Mouse (Mus musculus): Measurements from ENCODE around the gene Dnajb11.

Dnajb11 gene

GRCm38 (mm10) chr16:22857431-22858113 is at the start of gene Dnajb11, which contains the start of gene Tbccd1:
Gene Dnajb11, plus strand, starts transcription at chr16:22857845.
Gene Tbccd1, minus strand, starts transcription at chr16:22857669.
- DNase-seq (ENCODE audit: low read depth, low spot score): peak; percentile 99

GRCm38 (mm10) chr16:22811477-22811876 is 46.2 kb upstream of the Dnajb11 start, which contains the start of gene Crygs:
Gene Crygs, minus strand, starts transcription at chr16:22811577.
- DNase-seq (ENCODE audit: low read depth, low spot score): no peak

DNA sequence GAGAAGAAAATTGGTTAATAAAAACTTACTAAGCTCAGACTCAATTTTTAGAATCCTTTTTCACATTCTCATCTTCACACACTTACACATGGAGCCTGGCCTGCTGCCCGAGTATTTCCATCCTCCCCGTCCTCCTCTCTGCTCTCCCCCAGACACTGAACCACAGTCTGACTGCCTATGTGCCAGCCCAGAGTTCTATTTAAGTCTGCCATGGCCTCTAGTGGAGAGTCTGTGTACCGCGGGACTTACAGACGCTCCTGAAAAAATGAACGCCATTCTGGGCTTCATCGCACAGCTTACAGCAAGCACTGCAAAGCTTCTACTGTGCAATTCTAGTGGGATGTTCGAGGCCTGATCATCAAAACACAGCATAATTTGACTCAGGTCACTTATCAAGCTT is 36.9 kb upstream of the Dnajb11 start:
- DNase-seq (ENCODE audit: low read depth, low spot score): peak; percentile 29

DNA sequence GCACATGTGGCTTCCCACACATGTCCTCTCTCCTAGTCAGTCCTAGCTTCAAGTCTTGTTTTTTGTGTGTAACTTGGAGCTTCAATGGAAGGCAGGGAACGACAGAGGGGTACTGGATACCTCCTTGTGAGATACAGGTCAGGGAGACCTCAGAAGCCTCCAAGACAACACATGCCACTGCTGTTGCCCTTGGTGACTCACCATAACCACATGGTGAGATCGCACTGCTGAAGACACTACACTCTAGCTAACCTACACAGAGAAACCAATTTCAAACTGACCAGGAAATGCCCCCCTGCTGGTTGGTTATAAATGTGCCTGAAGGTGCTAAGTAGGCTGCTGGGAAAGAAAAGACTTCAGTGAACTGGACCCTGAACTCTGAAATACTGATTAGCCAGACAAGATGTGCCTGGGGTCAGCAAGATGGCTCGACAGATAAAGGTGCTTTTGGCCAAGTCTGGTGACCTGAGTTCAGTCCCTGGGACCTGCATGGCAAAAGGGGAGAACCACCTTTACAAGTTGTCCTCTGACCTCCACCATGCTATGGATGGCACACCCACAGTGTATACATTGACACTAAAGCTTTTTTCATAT is 24.6 kb upstream of the Dnajb11 start:
- DNase-seq (ENCODE audit: low read depth, low spot score): no peak

DNA sequence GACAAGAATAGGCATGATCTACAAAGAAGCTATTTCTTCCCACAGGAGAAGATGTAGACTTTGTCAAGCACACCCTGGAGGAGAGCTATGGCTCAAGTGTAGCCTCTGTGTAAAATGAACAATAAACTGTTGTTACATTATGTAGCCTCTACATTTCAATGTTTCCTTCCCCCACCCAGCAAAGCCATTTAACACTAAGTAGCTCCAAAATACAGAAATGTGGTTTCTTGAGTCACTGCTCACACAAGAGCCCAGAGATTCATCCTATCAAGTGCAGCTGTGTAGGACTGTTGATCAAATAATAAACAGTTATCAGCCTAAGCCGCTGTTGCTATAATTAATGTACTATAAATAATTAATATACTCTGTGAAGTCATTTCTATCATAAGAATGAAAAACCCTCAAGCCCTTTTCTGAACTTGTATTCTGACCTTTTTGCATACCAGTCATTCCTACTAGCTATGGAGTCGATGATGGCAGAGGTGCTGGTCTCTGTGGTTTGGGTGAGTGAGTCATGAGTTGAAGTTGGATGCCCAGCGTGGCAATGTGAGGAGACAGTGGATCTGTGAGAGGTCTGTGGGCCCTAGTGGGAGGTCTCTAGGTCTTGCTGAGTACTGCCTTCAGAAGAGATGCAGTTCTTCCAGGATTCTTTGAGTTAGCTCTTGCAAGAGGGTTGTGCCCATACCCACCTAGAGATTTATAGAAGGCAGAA is 18.3 kb upstream of the Dnajb11 start:
- DNase-seq (ENCODE audit: low read depth, low spot score): no peak

DNA sequence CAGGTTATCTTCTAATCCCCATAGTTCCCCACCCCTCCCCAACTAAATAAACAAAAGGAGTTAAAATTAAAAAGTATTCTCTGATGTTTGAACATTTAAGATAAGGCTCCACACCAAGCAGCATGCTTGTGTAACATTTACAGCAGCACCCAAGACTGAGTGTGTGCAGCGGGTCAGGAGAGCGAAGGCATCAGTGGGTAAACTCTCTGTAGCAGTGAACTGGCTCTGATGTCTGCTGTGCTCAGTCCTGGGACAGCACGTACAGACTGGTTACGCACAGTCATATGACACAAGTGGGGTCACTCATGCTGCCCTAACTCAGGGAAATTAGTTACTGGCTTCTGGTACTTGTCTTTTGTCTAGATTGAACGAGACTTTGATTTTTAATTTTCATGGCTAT is 14.8 kb upstream of the Dnajb11 start:
- DNase-seq (ENCODE audit: low read depth, low spot score): no peak

- DNase-seq (ENCODE audit: low read depth, low spot score): peak; percentile 81
These were observed 13.4 kb upstream of the Dnajb11 start for GRCm38 (mm10) chr16:22844061-22844801.

DNA sequence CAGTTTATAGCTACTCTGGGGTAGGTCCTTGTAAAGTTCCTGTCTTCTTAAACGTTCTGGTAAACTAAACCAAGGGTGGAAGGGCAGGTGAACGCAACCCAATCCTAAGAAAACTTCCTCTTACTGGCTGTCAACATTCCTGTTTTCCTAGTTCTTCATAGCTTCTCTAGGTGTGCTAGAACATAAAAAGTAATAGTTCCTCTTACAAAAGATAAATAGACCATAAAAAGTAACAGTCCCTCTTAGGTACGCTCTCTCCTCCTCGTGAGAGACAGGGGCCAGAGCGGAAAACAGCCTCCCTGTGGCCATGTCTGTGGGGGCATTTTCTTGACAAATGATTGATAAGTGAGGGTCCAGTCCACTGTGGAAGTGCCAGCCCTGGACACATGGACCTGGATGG is 12.8 kb upstream of the Dnajb11 start:
- no peak for DNase-seq (ENCODE audit: low read depth, low spot score)

DNA sequence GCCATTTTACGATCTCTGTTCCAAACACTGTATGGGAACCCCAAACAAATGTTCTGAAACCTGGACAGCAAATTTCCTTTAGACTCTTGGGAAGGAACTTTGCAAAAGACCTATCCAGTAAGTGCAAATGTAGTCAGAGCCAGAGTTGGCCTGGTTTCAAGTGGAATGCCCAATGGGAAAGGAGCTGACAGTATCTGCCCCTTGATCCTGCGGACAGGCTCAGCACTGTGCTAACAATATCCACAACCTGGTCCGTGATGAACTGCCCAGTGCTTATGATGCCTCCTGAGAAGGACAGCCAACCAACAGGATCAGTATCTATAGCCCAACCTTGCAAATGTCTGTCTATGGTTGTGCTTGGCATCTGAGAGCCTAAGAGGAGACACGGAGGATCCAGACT is 12.2 kb upstream of the Dnajb11 start:
- DNase-seq (ENCODE audit: low read depth, low spot score): no peak

- DNase-seq (ENCODE audit: low read depth, low spot score): no peak
These were observed 10.0 kb upstream of the Dnajb11 start for GRCm38 (mm10) chr16:22847686-22848085.

DNA sequence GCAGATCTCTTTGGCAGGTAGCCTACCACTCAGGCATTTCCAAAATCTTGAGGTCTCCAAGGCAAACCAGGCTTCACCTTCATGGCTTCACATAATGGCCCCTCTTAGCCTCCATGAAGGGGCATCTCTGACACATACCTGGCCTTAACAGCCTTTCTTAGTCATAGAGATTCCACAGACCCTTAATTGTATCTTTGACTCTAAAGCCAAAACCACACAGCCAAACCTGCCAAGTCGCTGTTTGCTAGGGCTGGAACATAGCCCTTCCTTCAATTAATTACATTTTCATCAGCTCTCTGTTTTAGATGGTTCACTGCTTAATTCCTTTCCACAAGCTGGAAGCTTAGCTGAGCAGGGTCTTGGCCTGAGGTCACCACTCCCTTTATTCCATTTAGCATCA is 9.3 kb upstream of the Dnajb11 start:
- no peak for DNase-seq (ENCODE audit: low read depth, low spot score)

DNA sequence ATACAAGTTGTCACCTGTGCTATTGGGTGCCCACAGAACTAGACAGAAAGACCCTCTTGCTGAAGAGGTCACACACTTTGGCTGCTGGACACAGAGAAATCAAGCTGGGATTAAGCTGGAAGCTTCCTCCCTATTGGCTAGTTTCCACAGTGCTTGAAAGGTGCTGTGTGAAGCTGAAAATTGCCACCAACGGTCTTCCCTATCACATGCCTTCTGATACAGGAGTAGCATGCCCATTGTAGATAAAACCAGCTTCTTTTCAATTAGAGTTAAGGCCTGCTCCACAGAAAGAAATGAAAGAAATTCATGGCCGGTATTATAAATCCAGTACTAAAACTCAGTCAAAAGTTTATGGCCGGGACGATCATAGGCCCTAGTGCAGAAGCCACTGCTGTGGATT is 4.9 kb upstream of the Dnajb11 start:
- no peak for DNase-seq (ENCODE audit: low read depth, low spot score)

GRCm38 (mm10) chr16:22856773-22857172 is 872 bp upstream of the Dnajb11 start:
- no peak for DNase-seq (ENCODE audit: low read depth, low spot score)

DNA sequence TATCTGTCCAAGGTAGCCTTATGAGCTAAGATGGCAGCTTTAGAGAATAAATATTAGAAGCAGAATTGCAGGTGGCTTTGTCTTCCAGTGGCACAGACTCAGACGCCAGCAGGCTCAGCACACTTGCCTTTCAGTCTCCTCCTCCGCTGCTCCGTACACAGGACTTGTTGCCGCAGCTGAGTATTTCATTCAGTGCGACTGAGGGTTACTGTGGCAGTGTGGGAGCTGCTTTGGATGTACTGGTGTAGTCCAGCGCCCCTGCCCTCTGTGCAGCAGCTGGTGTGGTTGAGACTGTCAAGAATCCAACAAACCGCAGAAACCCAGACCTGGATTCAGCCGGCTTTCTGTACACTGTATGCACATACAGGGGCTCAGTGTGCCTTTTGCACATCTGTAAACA is 14.8 kb downstream of the Dnajb11 start:
- no peak for DNase-seq (ENCODE audit: low read depth, low spot score)

- no peak for DNase-seq (ENCODE audit: low read depth, low spot score)
These were observed 15.7 kb downstream of the Dnajb11 start for GRCm38 (mm10) chr16:22873369-22873768.

DNA sequence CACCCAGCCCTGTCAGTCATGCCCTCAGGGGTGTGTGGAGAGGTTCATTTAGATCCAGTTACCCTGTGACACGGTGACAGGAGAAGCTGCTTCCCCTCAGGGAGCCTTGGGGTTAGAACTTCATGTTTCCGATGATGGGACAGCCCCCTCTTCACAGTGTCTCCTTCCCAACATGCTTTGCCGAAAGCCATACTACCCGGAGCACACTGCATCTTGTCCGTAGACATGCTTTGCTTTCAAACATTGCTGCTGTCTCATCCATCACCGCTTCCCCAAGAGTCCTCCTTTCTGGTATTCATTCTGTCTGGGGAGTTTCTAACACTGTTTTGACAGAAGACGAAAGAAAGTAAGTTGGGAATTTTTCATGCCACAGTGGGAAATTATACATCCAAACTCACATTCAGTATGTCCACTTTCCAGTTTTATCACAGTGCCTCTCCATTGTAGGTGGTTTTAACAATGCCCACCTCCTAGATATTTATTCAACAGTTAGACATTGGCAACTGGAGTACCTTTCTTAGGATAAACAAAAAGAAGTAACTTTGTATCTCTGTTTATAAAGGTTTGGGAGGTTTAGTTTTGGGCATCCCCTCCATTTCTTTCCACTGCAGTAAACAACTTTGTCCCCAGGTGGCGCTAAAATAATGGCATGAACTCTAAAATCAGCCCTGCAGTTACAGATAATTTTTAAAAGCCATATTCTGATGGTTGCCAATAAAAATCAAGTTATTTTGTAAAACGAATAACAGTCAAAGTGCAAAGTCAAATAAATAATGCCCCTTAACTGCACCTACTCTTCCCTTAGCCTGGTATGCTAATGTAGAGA is 18.8 kb downstream of the Dnajb11 start:
- DNase-seq (ENCODE audit: low read depth, low spot score): no peak

DNA sequence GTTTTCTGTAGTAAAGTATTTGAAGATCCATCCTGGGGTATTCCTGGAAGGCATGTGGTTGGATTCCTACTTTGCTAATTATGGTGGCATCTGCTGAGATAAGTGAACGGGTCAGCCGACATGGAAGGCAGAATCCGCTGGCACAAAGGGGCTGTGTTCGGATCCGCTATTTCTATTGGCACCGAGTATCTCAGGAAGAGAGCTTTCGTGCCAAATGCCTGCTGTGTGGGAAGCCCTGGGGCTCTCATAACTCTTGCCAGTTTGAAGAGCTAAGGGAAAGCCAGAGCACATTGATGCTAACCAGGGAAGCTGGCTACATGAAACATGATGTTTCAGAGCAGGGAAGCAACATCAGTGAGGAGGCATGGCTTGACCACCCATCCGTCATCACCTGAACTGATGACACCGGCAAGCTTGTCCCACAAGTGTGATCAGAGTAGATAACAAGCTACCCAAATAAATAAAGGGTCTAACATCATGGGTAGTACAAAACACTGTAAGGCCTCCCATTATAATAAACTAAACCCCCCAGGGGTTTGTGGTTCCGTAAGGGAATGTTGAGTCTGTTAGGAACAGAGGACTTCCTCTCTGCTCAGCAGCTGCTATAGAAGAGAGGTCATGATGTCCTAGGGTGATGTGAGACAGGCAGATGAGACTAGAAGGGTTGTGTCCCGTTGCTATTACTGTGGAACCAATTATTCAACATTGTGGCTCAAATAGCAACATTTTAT is 20.2 kb downstream of the Dnajb11 start:
- no peak for DNase-seq (ENCODE audit: low read depth, low spot score)

DNA sequence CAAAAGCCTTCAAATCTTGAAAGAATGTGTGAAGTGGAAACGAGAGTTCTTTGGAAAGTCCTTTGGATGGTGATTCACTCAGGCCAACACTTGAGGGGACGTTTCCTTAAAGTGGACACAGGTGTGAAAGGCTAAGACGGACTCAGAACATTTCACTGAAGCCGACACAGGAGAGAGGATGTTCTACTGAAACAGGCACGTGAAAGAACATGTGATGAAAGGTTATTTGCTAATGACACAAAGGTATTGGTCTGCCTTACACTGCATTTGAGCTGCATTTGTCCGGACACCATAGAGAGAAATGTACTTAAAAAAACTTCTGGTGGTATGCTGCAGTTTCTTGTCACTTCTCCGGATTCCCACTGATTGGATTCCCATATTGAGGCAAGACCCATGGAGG is 21.1 kb downstream of the Dnajb11 start:
- no peak for DNase-seq (ENCODE audit: low read depth, low spot score)

DNA sequence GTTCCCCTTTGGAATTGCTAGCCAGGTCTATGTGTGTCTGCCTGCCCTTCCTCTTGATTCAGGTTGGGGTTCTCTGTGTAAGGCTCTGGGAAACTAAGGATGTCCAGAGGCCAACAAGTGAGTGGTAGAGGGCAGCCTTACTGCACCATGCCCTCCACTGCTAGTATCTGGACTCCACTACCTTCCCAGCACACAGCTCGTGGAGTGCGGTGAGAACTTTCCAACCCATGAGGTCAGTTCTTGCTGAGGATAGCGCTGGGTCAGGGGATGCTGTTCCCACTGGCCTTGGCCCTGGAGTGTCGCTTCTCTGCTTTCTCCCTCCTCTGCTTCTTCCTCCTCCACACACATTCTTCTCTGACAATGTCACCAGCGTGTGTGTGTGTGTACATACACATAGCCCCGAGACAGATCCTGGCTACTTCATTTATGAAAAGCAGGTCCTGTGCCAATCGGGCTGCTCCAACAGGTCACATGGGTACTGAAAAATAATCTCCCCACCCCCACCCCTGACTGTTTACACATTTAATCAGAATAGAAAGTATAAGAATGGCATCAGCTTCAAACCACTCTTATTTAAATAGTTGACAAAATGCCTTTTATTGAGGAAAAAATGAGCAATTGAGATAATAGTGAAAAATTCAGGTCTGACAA is 22.4 kb downstream of the Dnajb11 start:
- DNase-seq (ENCODE audit: low read depth, low spot score): no peak

- DNase-seq (ENCODE audit: low read depth, low spot score): no peak
These were observed 23.3 kb downstream of the Dnajb11 start for GRCm38 (mm10) chr16:22880900-22881299.

Data from mesoderm, embryonic 11.5 days (tissue).